Mouse (Mus musculus) forebrain, postnatal 0 days (tissue): ENCODE data around the gene Trmt1l. TPM values are rescaled to one million over a fixed set of nuclear protein-coding genes. Genes with fewer than 3 reads are reported as not detected.

Experiments
- ATAC-seq: fragments of 200-750 bp; cut with Nextera tagmentation; 2 replicates; pipeline ENCODE4 v1.8.0; 2017; ENCODE audit warnings: mild to moderate bottlenecking, moderate library complexity
- DNase-seq: peaks from one replicate; pipeline ENCODE4 v3.0.0-alpha.2; 2015
- H3K27ac ChIP-seq: fragments of 300-500 bp; sonication (generic); 2 replicates; pipeline ENCODE4 v1.5.1; 2014; ENCODE audit warnings: low read depth, mild to moderate bottlenecking, antibody characterized with exemption, low read length, moderate library complexity, mixed read lengths
- H3K27me3 ChIP-seq: fragments of 300-500 bp; sonication (generic); 2 replicates; pipeline ENCODE4 v1.6.1; 2014; ENCODE audit warnings: mild to moderate bottlenecking, low read length, mixed read lengths; ENCODE audit not compliant: insufficient read depth
- H3K36me3 ChIP-seq: fragments of 300-500 bp; sonication (generic); 2 replicates; pipeline ENCODE4 v1.6.1; 2014; ENCODE audit warnings: mild to moderate bottlenecking, moderate library complexity; ENCODE audit not compliant: insufficient read depth
- H3K4me1 ChIP-seq: fragments of 300-500 bp; sonication (generic); 2 replicates; pipeline ENCODE4 v1.6.1; 2014; ENCODE audit warnings: antibody characterized with exemption; ENCODE audit not compliant: insufficient read depth
- H3K4me2 ChIP-seq: fragments of 300-500 bp; sonication (generic); 2 replicates; pipeline ENCODE4 v1.6.1; 2014; ENCODE audit warnings: low read depth, mild to moderate bottlenecking, moderate library complexity
- H3K4me3 ChIP-seq: fragments of 300-500 bp; sonication (generic); 2 replicates; pipeline ENCODE4 v1.5.1; 2014; ENCODE audit warnings: low read depth, low read length, mixed read lengths
- H3K9ac ChIP-seq: fragments of 300-500 bp; sonication (generic); 2 replicates; pipeline ENCODE4 v1.6.1; 2014; ENCODE audit warnings: mild to moderate bottlenecking
- H3K9me3 ChIP-seq: fragments of 300-500 bp; sonication (generic); 2 replicates; pipeline ENCODE4 v1.6.1; 2016; ENCODE audit warnings: low read length
- CTCF ChIP-seq: sonication (generic); IDR thresholded peaks from 2 replicates; pipeline ENCODE4 v1.5.1; 2016; ENCODE audit warnings: antibody characterized with exemption, control low read depth, low read depth
- whole genome bisulfite sequencing: fragments of 180-500 bp; shearing (Covaris S2); extraction: QIAGEN DNeasy Blood & Tissue Kit; methylation state at CpG from one replicate; pipeline ENCODE4 v1.1.7; 2014; 5-methylcytosine and 5-hydroxymethylcytosine counted together
- polyA plus RNA-seq: library from polyadenylated mRNA; unstranded; fragments of >200 nt; fragmentation: Nextera tagmentation; extraction: Ambion mirVana; gene quantifications from 2 replicates; pipeline ENCODE4 v1.2.1, GENCODE M21; 2015
- total RNA-seq: library from RNA; depleted of rRNA; stranded (reverse); fragments of >200 nt; gene quantifications from 2 replicates; pipeline ENCODE4 v1.2.3, GENCODE M21; 2014; rRNA removed

Trmt1l gene
- total RNA-seq = 21.3 and 23.2 TPM in 2 replicates
- polyA plus RNA-seq = 11.7 and 16.4 TPM in 2 replicates

DNA sequence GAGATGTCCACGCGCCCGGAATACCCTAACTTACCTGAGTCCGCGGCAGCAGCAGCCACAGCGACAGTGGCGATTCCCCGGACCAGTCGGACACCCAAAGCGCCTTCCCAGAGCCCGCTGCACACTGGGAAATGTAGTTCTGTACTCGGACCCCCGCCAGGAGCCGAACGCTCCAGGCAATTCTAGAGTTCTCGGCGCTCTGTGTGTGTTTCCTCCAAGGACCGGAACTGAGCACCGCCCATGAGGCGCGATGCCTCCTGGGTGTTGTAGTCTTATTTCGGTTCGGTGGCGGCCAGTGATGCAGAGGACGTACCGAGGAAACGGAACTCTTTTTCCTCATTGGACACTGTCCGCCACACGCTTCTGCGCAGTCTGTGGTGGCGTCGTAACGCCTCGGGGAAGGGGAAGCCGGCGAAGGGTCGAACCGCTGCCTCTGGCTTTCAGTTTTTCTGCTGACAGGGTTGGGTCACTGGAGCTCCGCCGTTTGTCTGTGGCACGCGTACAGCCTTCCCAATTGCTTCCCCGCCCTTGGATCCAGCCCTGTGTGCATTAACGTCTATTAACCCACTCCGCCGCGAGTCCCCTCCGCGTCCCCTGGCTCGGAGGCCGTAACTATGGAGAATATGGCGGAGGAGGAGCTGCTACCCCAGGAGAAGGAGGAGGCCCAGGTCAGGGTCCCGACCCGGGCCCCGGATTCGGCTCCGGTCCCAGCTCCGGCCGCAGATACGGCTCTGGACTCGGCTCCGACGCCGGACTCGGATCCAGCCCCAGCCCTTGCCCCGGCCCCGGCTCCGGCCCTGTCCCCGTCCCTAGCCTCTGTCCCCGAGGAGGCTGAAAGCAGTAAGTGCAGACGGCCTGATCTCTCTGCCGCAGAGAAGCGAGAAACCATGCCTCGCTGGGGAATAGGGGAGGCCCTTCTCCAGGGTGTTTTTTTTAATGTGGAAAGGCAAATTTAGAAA is at the start of gene Trmt1l, which contains the start of gene Swt1:
Trmt1l (plus strand) TSS at position 280 of the 959 bp plus-strand sequence.
Swt1 (minus strand) TSS at position 193 of the 959 bp plus-strand sequence.
- no peaks in the 10 kb centered on the region for H3K27me3 ChIP-seq
- H3K4me3 ChIP-seq = peak within 1 kb of the TSS; percentile 82
- H3K9ac ChIP-seq = peak within 1 kb of the TSS; percentile 89
- peak within 1 kb of the TSS; percentile 96 for H3K27ac ChIP-seq
- TF ChIP-seq CTCF = no peak
- H3K9me3 ChIP-seq = no peaks in the 10 kb centered on the region
- peak within 1 kb of the TSS; percentile 68 for H3K4me2 ChIP-seq
- H3K36me3 ChIP-seq = no peaks in the 10 kb centered on the region
- ATAC-seq (peak; percentile 100), DNase-seq (peak; percentile 99)
- H3K4me1 ChIP-seq = peaks cover 10% of the 10 kb centered on the region
- WGBS = under 1% methylated on average over 74 of the region's 74 CpGs

DNA sequence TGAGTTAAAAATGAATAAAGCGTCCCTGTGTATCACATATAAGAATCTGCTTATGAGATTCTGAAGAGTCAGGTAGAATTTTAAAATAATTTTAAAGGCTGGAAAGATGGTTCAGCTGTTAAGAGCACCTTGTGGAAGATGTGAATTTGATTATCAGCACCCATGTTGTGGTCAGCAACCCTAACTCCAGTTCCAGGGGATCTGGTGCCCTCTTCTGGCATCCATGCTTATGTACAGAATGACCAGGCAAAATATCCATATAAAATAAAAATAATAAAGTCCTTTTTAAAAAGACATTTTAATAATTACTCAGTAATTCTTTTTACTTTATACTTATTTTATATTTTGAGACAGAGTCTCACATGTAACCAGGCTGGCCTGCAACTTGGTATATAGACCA is 38.3 kb upstream of the Trmt1l start:
- peak; percentile 34 for TF ChIP-seq CTCF
- no peak overlapping the region for H3K4me2 ChIP-seq
- no peak for ATAC-seq
- no peak overlapping the region for H3K27ac ChIP-seq
- H3K36me3 ChIP-seq = 0 out of 2 replicates have a peak, but pooled peaks cover 4% of the 10 kb centered on the region
- H3K4me3 ChIP-seq = no peak overlapping the region
- H3K27me3 ChIP-seq = no peaks in the 10 kb centered on the region
- no peaks in the 10 kb centered on the region for H3K4me1 ChIP-seq
- WGBS = 100% methylated on average over 1 of the region's 1 CpGs
- H3K9me3 ChIP-seq = no peaks in the 10 kb centered on the region
- DNase-seq = no peak
- no peak overlapping the region for H3K9ac ChIP-seq

GRCm38 (mm10) chr1:151409827-151410226 is 18.5 kb upstream of the Trmt1l start:
- Histone ChIP-seq H3K4me3 (no peak overlapping the region), H3K4me2 (no peak overlapping the region), H3K36me3 (peaks cover 11% of the 10 kb centered on the region), H3K9ac (no peak overlapping the region), H3K27ac (no peak overlapping the region), H3K4me1 (no peaks in the 10 kb centered on the region), H3K9me3 (no peaks in the 10 kb centered on the region), H3K27me3 (no peaks in the 10 kb centered on the region)
- no peak for TF ChIP-seq CTCF
- WGBS = 85% methylated on average over 3 of the region's 3 CpGs
- ATAC-seq (no peak), DNase-seq (no peak)

DNA sequence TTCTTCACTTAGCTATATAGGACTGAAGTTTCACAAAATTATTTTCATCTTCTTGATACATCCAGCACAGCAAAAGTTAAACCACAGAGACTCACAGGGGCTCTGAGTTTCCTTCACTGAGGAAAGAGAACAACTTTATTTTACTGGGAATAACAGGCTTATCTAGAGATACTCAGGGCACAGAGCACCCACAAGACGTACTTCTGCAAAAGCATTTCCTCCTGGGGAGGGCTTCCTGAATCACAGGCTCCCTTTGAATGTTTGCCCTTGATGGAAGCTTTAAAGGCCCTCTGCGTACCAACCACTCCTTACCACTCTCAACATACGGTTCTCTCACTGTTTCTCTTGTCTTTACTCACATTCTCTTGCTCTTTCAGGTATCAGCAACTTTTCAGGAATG is 6.2 kb upstream of the Trmt1l start:
- ATAC-seq (no peak), DNase-seq (no peak)
- Histone ChIP-seq H3K27me3 (no peaks in the 10 kb centered on the region), H3K9ac (no peak overlapping the region), H3K4me1 (no peaks in the 10 kb centered on the region; the same call in 1 of the 2 replicates), H3K9me3 (no peaks in the 10 kb centered on the region), H3K27ac (no peak overlapping the region), H3K4me3 (no peak overlapping the region), H3K36me3 (peaks cover 10% of the 10 kb centered on the region), H3K4me2 (no peak overlapping the region)
- no peak for TF ChIP-seq CTCF
- 87% methylated on average over 3 of the region's 3 CpGs for WGBS

GRCm38 (mm10) chr1:151426947-151427600 is 1.3 kb upstream of the Trmt1l start:
- 32% methylated on average over 7 of the region's 7 CpGs for WGBS
- Histone ChIP-seq H3K36me3 (peaks cover 5% of the 10 kb centered on the region; the same call in 1 of the 2 replicates), H3K4me3 (peak overlapping the region; percentile 82), H3K9ac (no peak overlapping the region; the same call in 1 of the 2 replicates), H3K27me3 (no peaks in the 10 kb centered on the region), H3K4me2 (peak overlapping the region; percentile 68), H3K4me1 (peaks cover 10% of the 10 kb centered on the region), H3K27ac (no peak overlapping the region), H3K9me3 (no peaks in the 10 kb centered on the region)
- ATAC-seq (no peak), DNase-seq (no peak)
- TF ChIP-seq CTCF = no peak

DNA sequence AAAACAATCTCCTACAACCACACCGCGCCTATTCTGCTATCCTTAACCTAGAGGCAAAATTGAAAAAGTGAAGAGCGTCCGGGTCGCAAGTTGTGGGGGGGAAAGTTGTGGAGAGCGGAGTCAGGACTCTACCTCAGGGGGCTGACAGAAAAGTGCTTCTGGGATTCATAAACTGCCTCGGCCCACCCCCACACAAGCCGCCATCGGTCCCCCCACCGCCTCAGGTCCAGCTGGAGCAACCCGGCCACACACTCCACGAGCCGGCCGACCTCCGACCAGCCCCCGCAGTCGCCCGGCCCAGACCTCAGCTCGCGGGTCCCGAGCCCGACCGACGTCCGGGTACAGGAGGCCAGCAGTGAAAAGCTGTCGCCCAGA is 467 bp upstream of the Trmt1l start:
- Histone ChIP-seq H3K9ac (peak overlapping the region; percentile 89), H3K4me1 (peaks cover 10% of the 10 kb centered on the region), H3K4me2 (peak overlapping the region; percentile 68), H3K27me3 (no peaks in the 10 kb centered on the region), H3K4me3 (peak overlapping the region; percentile 82), H3K36me3 (no peaks in the 10 kb centered on the region), H3K27ac (peak overlapping the region; percentile 42), H3K9me3 (no peaks in the 10 kb centered on the region)
- under 1% methylated on average over 26 of the region's 26 CpGs for WGBS
- no peak for DNase-seq
- peak; percentile 10 for ATAC-seq
- no peak for TF ChIP-seq CTCF

DNA sequence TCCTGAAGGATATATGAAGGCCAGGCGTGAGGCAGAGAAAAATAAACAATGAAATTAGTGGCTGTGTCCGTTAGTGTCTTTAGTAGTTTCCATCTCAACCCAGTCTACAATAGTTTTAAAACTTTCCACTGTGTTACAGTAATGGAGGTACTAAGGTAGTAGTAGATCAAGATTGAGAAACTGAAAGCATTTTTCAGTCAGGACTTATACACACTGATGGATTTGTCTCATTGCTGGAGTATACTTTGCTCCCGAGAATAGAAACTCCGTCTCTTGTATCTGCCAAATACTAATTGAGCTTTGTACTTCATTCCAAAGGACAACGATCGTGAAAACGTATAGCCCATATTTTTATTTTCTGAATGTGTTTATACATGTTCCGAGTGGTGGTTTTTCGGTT is 974 bp downstream of the Trmt1l start:
- Histone ChIP-seq H3K36me3 (peaks cover 5% of the 10 kb centered on the region), H3K27me3 (no peaks in the 10 kb centered on the region), H3K27ac (peak overlapping the region; percentile 96), H3K4me3 (peak overlapping the region; percentile 82), H3K9me3 (no peaks in the 10 kb centered on the region), H3K4me2 (peak overlapping the region; percentile 59), H3K9ac (peak overlapping the region; percentile 89), H3K4me1 (peaks cover 10% of the 10 kb centered on the region)
- WGBS = 29% methylated on average over 9 of the region's 9 CpGs
- DNase-seq (no peak), ATAC-seq (no peak)
- no peak for TF ChIP-seq CTCF
